Mouse (Mus musculus) testis, adult 2 months (tissue): Measurements from ENCODE around the gene Deaf1.

Source experiments
- CTCF ChIP-seq: fragments of 200-500 bp; IDR thresholded peaks from 2 replicates; pipeline ENCODE4 v1.5.1; 2012; ENCODE audit warnings: low read depth, mild to moderate bottlenecking, inconsistent platforms, low read length, moderate library complexity; ENCODE audit not compliant: control insufficient read depth, insufficient read depth, insufficient replicate concordance
- POLR2A ChIP-seq: fragments of 200-500 bp; IDR thresholded peaks from 2 replicates; pipeline ENCODE4 v1.6.1; 2012; ENCODE audit warnings: low read depth, mild to moderate bottlenecking, inconsistent platforms, low read length, moderate library complexity; ENCODE audit not compliant: control insufficient read depth

DNA sequence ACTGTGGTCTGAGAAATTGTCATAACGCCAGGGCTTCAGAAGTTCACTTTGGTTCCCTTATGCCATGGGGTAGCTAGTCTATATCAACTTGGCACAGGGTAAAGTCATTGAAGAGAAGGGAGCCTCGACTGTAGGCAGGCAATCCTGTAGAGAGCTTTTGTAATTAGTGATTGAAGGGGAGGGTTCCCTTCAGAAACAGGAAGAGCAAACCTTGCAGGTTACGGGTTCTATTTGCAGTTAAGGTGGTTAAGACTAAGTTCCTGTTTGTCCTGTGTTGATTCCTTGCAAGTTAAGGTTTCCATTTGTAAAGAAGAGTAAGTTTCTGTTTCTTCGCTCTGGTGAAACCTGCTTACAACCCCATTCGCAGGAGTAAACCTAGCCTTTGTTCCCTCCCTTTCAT is 42.4 kb upstream of the Deaf1 start:
- no peak for TF ChIP-seq CTCF
- TF ChIP-seq POLR2A, result no peak
